Mouse (Mus musculus): ENCODE results near the gene Nmrk2. TPM values are rescaled to one million over a fixed set of nuclear protein-coding genes. Genes with fewer than 3 reads are reported as not detected.
"Not testable (repeated sequence)": the region's sequence is repeated elsewhere in the genome, so short reads cannot be mapped to it uniquely, and the experiment has no call there.

Nmrk2 gene
- polyA plus RNA-seq, 1 experiment from 2014 or later = not detected

- Histone ChIP-seq H3K27ac (ENCODE audit: low read depth) (no peak overlapping the region), H3K27me3 (ENCODE audit: insufficient read depth, low read length) (no peaks in the 10 kb centered on the region), H3K4me3 (ENCODE audit: low read depth, low read length) (no peak overlapping the region), H3K36me3 (replicated peaks; ENCODE audit: insufficient read depth, low read length) (peaks cover 41% of the 10 kb centered on the region), H3K4me1 (ENCODE audit: insufficient read depth) (peaks cover 6% of the 10 kb centered on the region), H3K9ac (replicated peaks) (no peak overlapping the region), H3K4me2 (ENCODE audit: low read depth, low read length) (no peak overlapping the region), H3K9me3 (ENCODE audit: low read length) (no peaks in the 10 kb centered on the region)
- no peak for DNase-seq
- 71% methylated on average over 4 of the region's 4 CpGs for WGBS (ENCODE audit: insufficient replicate concordance)
- no peak for ATAC-seq
- no peak for TF ChIP-seq EP300 (IDR thresholded peaks at IDR 0.05; ENCODE audit: low read depth)
- no peak for TF ChIP-seq CTCF (IDR thresholded peaks at IDR 0.05; ENCODE audit: low read depth)
These were observed 17.1 kb downstream of the Nmrk2 start for GRCm38 (mm10) chr10:81184765-81185164.

- 67% methylated on average over 5 of the region's 5 CpGs for WGBS (ENCODE audit: insufficient replicate concordance)
- Histone ChIP-seq H3K9me3 (ENCODE audit: low read length) (no peaks in the 10 kb centered on the region), H3K4me2 (ENCODE audit: low read depth, low read length) (peak within 1 kb of the TSS; percentile 85), H3K36me3 (replicated peaks; ENCODE audit: insufficient read depth, low read length) (peaks cover 50% of the 10 kb centered on the region), H3K4me1 (ENCODE audit: insufficient read depth) (peaks cover 10% of the 10 kb centered on the region), H3K27ac (ENCODE audit: low read depth) (peak within 1 kb of the TSS; percentile 84), H3K27me3 (ENCODE audit: insufficient read depth, low read length) (no peaks in the 10 kb centered on the region), H3K4me3 (ENCODE audit: low read depth, low read length) (peak within 1 kb of the TSS; percentile 71), H3K9ac (replicated peaks) (peak within 1 kb of the TSS; percentile 72)
- DNase-seq (no peak), ATAC-seq (no peak)
- TF ChIP-seq CTCF (IDR thresholded peaks at IDR 0.05; ENCODE audit: low read depth) (no peak), EP300 (IDR thresholded peaks at IDR 0.05; ENCODE audit: low read depth) (no peak)
These were observed 18.0 kb downstream of the Nmrk2 start, which contains the start of gene 4930442H23Rik for GRCm38 (mm10) chr10:81183805-81184204. TSS of gene 4930442H23Rik (minus strand) at chr10:81183849.

GRCm38 (mm10) chr10:81182336-81183333 lies 19.2 kb downstream of the Nmrk2 start, which contains the start of gene Dapk3:
TSS of gene Dapk3 (plus strand) at chr10:81183005.
- Histone ChIP-seq H3K27ac (ENCODE audit: low read depth) (peak within 1 kb of the TSS; percentile 84), H3K27me3 (ENCODE audit: insufficient read depth, low read length) (no peaks in the 10 kb centered on the region), H3K4me1 (ENCODE audit: insufficient read depth) (peaks cover 14% of the 10 kb centered on the region), H3K36me3 (replicated peaks; ENCODE audit: insufficient read depth, low read length) (peaks cover 59% of the 10 kb centered on the region), H3K4me3 (ENCODE audit: low read depth, low read length) (peak within 1 kb of the TSS; percentile 71), H3K9me3 (ENCODE audit: low read length) (no peaks in the 10 kb centered on the region), H3K9ac (replicated peaks) (peak within 1 kb of the TSS; percentile 72), H3K4me2 (ENCODE audit: low read depth, low read length) (peak within 1 kb of the TSS; percentile 85)
- WGBS (ENCODE audit: insufficient replicate concordance) = 7% methylated on average over 52 of the region's 53 CpGs
- ATAC-seq (peak; percentile 90), DNase-seq (peak; percentile 95)
- no peak for TF ChIP-seq CTCF (IDR thresholded peaks at IDR 0.05; ENCODE audit: low read depth)
- TF ChIP-seq EP300 (IDR thresholded peaks at IDR 0.05; ENCODE audit: low read depth) = peak; percentile 27; the same call in 1 of the 2 replicates

DNA sequence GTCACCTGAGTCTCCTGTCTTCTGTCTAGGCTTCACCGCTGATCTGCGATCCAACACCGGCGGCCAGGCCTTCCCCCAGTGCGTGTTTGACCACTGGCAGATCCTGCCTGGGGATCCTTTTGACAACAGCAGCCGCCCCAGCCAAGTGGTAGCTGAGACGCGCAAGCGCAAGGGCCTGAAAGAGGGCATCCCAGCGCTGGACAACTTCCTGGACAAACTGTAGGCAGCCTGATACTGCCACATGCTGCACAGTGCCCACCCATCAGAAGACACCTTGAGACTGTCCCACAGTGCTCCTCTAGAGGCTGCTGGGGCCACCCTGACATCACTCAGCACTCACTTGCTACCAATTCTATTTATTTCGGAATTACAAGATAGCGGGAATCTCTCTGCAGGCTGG lies 20.0 kb downstream of the Nmrk2 start:
- H3K4me1 ChIP-seq (ENCODE audit: insufficient read depth) = peaks cover 16% of the 10 kb centered on the region
- H3K27ac ChIP-seq (ENCODE audit: low read depth); DNase-seq; H3K27me3 ChIP-seq (ENCODE audit: insufficient read depth, low read length); H3K9me3 ChIP-seq (ENCODE audit: low read length); H3K4me3 ChIP-seq (ENCODE audit: low read depth, low read length); ATAC-seq; H3K9ac ChIP-seq (replicated peaks); H3K4me2 ChIP-seq (ENCODE audit: low read depth, low read length): not testable (repeated sequence)
- 80% methylated on average over 12 of the region's 12 CpGs for WGBS (ENCODE audit: insufficient replicate concordance)
- peaks cover 60% of the 10 kb centered on the region for H3K36me3 ChIP-seq (replicated peaks; ENCODE audit: insufficient read depth, low read length)

GRCm38 (mm10) chr10:81180946-81181345 lies 20.9 kb downstream of the Nmrk2 start:
- whole genome bisulfite sequencing (ENCODE audit: insufficient replicate concordance) = 93% methylated on average over 13 of the region's 13 CpGs

More at GRCm38 (mm10) chr10:81180946-81181345, 20.9 kb downstream of the Nmrk2 start:
- no peak overlapping the region for H3K4me2 ChIP-seq (ENCODE audit: low read depth, low read length)
- no peak for TF ChIP-seq EP300 (IDR thresholded peaks at IDR 0.05; ENCODE audit: low read depth)
- TF ChIP-seq CTCF (IDR thresholded peaks at IDR 0.05; ENCODE audit: low read depth) = no peak
- no peak overlapping the region for H3K4me3 ChIP-seq (ENCODE audit: low read depth, low read length)
- DNase-seq = no peak
- no peaks in the 10 kb centered on the region for H3K27me3 ChIP-seq (ENCODE audit: insufficient read depth, low read length)
- H3K4me1 ChIP-seq (ENCODE audit: insufficient read depth) = peaks cover 18% of the 10 kb centered on the region
- H3K27ac ChIP-seq (ENCODE audit: low read depth) = no peak overlapping the region
- ATAC-seq = no peak
- H3K36me3 ChIP-seq (replicated peaks; ENCODE audit: insufficient read depth, low read length) = peaks cover 56% of the 10 kb centered on the region
- no peaks in the 10 kb centered on the region for H3K9me3 ChIP-seq (ENCODE audit: low read length)
- no peak overlapping the region for H3K9ac ChIP-seq (replicated peaks)
